Comparison of ENCODE assay signal across 33 mouse cellular contexts in genomic region chr8:86540376-86540775, GRCm38 (mm10). TPM values are rescaled to one million over a fixed set of nuclear protein-coding genes. Genes with fewer than 3 reads are reported as not detected.
"Had no signal": no experiment of that assay in that cellular context is flagged by ENCODE, and none has a peak within 500 bp of the region (broad histone marks: within the 10 kb centered on the region; RNA-seq: fewer than 3 reads in every experiment).

No protein-coding gene starts in this region.

- H3K27me3 ChIP-seq: heart, embryonic 15.5 days; hindbrain, embryonic 12.5 days; hindbrain, embryonic 13.5 days; hindbrain, embryonic 15.5 days; intestine, embryonic 15.5 days; kidney, embryonic 15.5 days had no signal

- DNase-seq: heart, postnatal 10 days; heart, postnatal 14 days; heart, postnatal 36 days; heart, postnatal 4 days; kidney, adult 11 months; kidney, adult 18-20 months; kidney, adult 2 months; kidney, adult 8-10 months; kidney, adult 9 months; kidney, postnatal 10 days; kidney, postnatal 14 days; kidney, postnatal 25 days; kidney, postnatal 36 days; kidney, postnatal 4 days; layer of hippocampus, adult 9-11 months; layer of hippocampus, postnatal 36 days had no signal

- ATAC-seq: hindbrain, embryonic 16.5 days; hindbrain, postnatal 0 days; inflammation-experienced regulatory T-cells, adult 6 months; intestine, embryonic 15.5 days; intestine, embryonic 16.5 days; intestine, postnatal 0 days had no signal

RNA-seq across cellular contexts. Expression of gene Abcc12, which starts 40.1 kb away (rescaled TPM):
- total RNA-seq: heart, postnatal 25 days; heart, postnatal 36 days; hematopoietic stem cell, adult 5-6 weeks had no signal
- polyA plus RNA-seq: heart, embryonic 13.5 days; heart, embryonic 14.5 days; heart, postnatal 0 days; hindbrain, embryonic 11.5 days; inflammation-experienced regulatory T-cells, adult 6 months; intestine, postnatal 0 days had no signal
